Mouse (Mus musculus) cerebellum, adult 2 months (tissue): Measurements from ENCODE around the gene Agap1.

Experiments used
- CTCF ChIP-seq: fragments of 200-500 bp; IDR thresholded peaks from 2 replicates; pipeline ENCODE4 v1.5.1; 2011; ENCODE audit warnings: low read depth, mild to moderate bottlenecking, control low read depth, low read length, moderate library complexity, borderline replicate concordance; ENCODE audit not compliant: insufficient read depth
- POLR2A ChIP-seq: fragments of 200-500 bp; IDR thresholded peaks from 2 replicates; pipeline ENCODE4 v1.6.1; 2011; ENCODE audit warnings: low read length, control low read depth, borderline replicate concordance; ENCODE audit not compliant: insufficient read depth

DNA sequence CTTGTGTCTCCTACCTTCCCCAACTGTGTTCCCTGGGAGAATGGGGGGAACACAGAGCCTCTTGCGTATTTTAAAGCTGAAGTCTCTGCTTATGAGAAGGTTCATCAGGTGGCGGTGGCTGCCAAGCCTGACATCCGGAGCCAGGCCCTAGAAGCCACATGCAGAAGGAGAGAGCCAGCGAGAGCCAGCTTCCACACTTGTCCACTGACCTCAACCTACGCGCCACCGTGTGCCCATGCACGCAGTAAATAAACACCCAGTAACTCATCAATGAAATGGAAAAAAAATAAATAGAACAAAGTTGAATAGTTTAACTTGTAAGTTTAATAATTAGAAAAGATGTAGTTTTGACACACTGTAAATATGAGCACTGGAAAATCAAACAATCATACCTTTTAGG, 455.2 kb downstream of the Agap1 start:
- TF ChIP-seq CTCF (no peak), POLR2A (no peak)
